Mouse (Mus musculus) brain, embryonic 14.5 days (tissue): ENCODE data around the gene F13a1.

Experiments used
- CTCF ChIP-seq: fragments of 200-500 bp; IDR thresholded peaks from 2 replicates; pipeline ENCODE4 v1.5.1; 2012; ENCODE audit warnings: inconsistent platforms, mild to moderate bottlenecking, moderate library complexity, borderline replicate concordance; ENCODE audit not compliant: insufficient read depth, insufficient read length; ENCODE audit errors: extremely low read depth
- POLR2A ChIP-seq: fragments of 200-500 bp; IDR thresholded peaks from 2 replicates; pipeline ENCODE4 v1.6.1; 2012; ENCODE audit warnings: mild to moderate bottlenecking, inconsistent platforms, borderline replicate concordance; ENCODE audit not compliant: poor library complexity, insufficient read depth, insufficient read length, severe bottlenecking; ENCODE audit errors: extremely low read depth

GRCm38 (mm10) chr13:36993593-36993992 lies 56.5 kb downstream of the F13a1 start:
- TF ChIP-seq POLR2A (no peak), CTCF (no peak)
